ENCODE assay signal across 17 mouse cellular contexts in genomic region chr1:150743097-150743843, GRCm38 (mm10).
DNase-seq lines count a peak whose midpoint lies in the region; ATAC-seq and TF ChIP-seq lines count a peak whose summit lies in the region.
"Had no signal": no experiment of that assay in that cellular context is flagged by ENCODE, and none has a peak within 500 bp of the region (broad histone marks: within the 10 kb centered on the region; RNA-seq: fewer than 3 reads in every experiment).

No protein-coding gene starts in this region.

- H3K4me2 ChIP-seq in kidney, embryonic 14.5 days (replicated peaks; ENCODE audit: low read depth, low read length) = no peak overlapping the region
- H3K4me2 ChIP-seq in midbrain, embryonic 12.5 days (replicated peaks) = no peak overlapping the region
- H3K4me2 ChIP-seq in midbrain, embryonic 14.5 days (ENCODE audit: low read length) = no peak overlapping the region
- no peak overlapping the region for H3K4me2 ChIP-seq in embryonic facial prominence, embryonic 15.5 days (replicated peaks)
- no peak overlapping the region for H3K4me2 ChIP-seq in limb, embryonic 13.5 days (replicated peaks)
- H3K4me2 ChIP-seq: hindbrain, embryonic 14.5 days; lung, embryonic 15.5 days had no signal

- ATAC-seq in kidney, embryonic 14.5 days (ENCODE audit: low FRiP score, low TSS enrichment) = peak; percentile 93
- ATAC-seq in midbrain, embryonic 12.5 days (ENCODE audit: low FRiP score, low read depth) = 0 out of 2 replicates have a peak, but pooled peaks have one; percentile 12
- no peak for ATAC-seq in midbrain, embryonic 14.5 days (ENCODE audit: low FRiP score, low TSS enrichment)
- ATAC-seq in embryonic facial prominence, embryonic 15.5 days (ENCODE audit: insufficient number of reproducible peaks, low FRiP score, low TSS enrichment, low read depth) = no peak
- peak; percentile 80 for ATAC-seq in limb, embryonic 13.5 days (ENCODE audit: low FRiP score, low read depth)

- WGBS in kidney, embryonic 14.5 days = 67% methylated on average over 19 of the region's 19 CpGs
- 53% methylated on average over 19 of the region's 19 CpGs for WGBS in kidney, adult 2 months
- WGBS in midbrain, embryonic 12.5 days = 76% methylated on average over 19 of the region's 19 CpGs
- WGBS in midbrain, embryonic 14.5 days = 77% methylated on average over 19 of the region's 19 CpGs
- 78% methylated on average over 19 of the region's 19 CpGs for WGBS in embryonic facial prominence, embryonic 15.5 days
- 59% methylated on average over 19 of the region's 19 CpGs for WGBS in limb, embryonic 13.5 days
- 88% methylated on average over 19 of the region's 19 CpGs for WGBS in hindbrain, embryonic 10.5 days

- DNase-seq in kidney, adult 2 months = no peak
- DNase-seq in midbrain, embryonic 14.5 days = no peak
- DNase-seq in hindbrain, embryonic 10.5 days (ENCODE audit: low spot score) = no peak
- DNase-seq in right cerebral cortex, postnatal 14 days = no peak
- DNase-seq: adrenal gland, adult 8-10 months; cerebellum, adult 18-20 months; gastrocnemius, postnatal 10 days; right cerebral cortex, adult 18-20 months; spleen, adult 18-20 months; thymus, postnatal 4 days had no signal

- no peak for TF ChIP-seq POLR2A in kidney, adult 2 months (IDR thresholded peaks at IDR 0.05; ENCODE audit: low read depth, low read length)

- no peaks in the 10 kb centered on the region for H3K27me3 ChIP-seq in kidney, embryonic 14.5 days (ENCODE audit: control insufficient read depth, insufficient read depth, low read length)
- no peaks in the 10 kb centered on the region for H3K27me3 ChIP-seq in kidney, adult 2 months (replicated peaks; ENCODE audit: control insufficient read depth, insufficient read depth, low read length)
- no peaks in the 10 kb centered on the region for H3K27me3 ChIP-seq in midbrain, embryonic 12.5 days
- no peaks in the 10 kb centered on the region for H3K27me3 ChIP-seq in midbrain, embryonic 14.5 days (ENCODE audit: control insufficient read depth, insufficient read depth, low read length)
- H3K27me3 ChIP-seq in embryonic facial prominence, embryonic 15.5 days = no peaks in the 10 kb centered on the region
- H3K27me3 ChIP-seq in limb, embryonic 13.5 days = no peaks in the 10 kb centered on the region
- H3K27me3 ChIP-seq in hindbrain, embryonic 10.5 days (ENCODE audit: insufficient read depth, poor library complexity, severe bottlenecking) = no peaks in the 10 kb centered on the region
- H3K27me3 ChIP-seq: lung, embryonic 15.5 days had no signal

- H3K4me1 ChIP-seq in kidney, embryonic 14.5 days (ENCODE audit: control insufficient read depth, insufficient read depth, low read length) = peaks cover 4% of the 10 kb centered on the region; the same call in 1 of the 2 replicates
- H3K4me1 ChIP-seq in kidney, adult 2 months (ENCODE audit: control insufficient read depth, insufficient read depth, low read length) = no peaks in the 10 kb centered on the region
- no peaks in the 10 kb centered on the region for H3K4me1 ChIP-seq in midbrain, embryonic 12.5 days
- H3K4me1 ChIP-seq in midbrain, embryonic 14.5 days (ENCODE audit: control insufficient read depth, insufficient read depth, low read length) = no peaks in the 10 kb centered on the region
- peaks cover 7% of the 10 kb centered on the region; the same call in 1 of the 2 replicates for H3K4me1 ChIP-seq in embryonic facial prominence, embryonic 15.5 days
- H3K4me1 ChIP-seq in limb, embryonic 13.5 days = peaks cover 24% of the 10 kb centered on the region
- no peaks in the 10 kb centered on the region for H3K4me1 ChIP-seq in hindbrain, embryonic 10.5 days (replicated peaks)

- peaks cover 10% of the 10 kb centered on the region; the same call in 1 of the 2 replicates for H3K36me3 ChIP-seq in kidney, embryonic 14.5 days (ENCODE audit: control insufficient read depth, insufficient read depth, low read length)
- no peaks in the 10 kb centered on the region for H3K36me3 ChIP-seq in kidney, adult 2 months (ENCODE audit: control insufficient read depth, insufficient read depth, low read length)
- H3K36me3 ChIP-seq in midbrain, embryonic 12.5 days = no peaks in the 10 kb centered on the region
- no peaks in the 10 kb centered on the region for H3K36me3 ChIP-seq in midbrain, embryonic 14.5 days (ENCODE audit: control insufficient read depth, insufficient read depth, low read length)
- H3K36me3 ChIP-seq in embryonic facial prominence, embryonic 15.5 days = 0 out of 2 replicates have a peak, but pooled peaks cover 3% of the 10 kb centered on the region
- H3K36me3 ChIP-seq in limb, embryonic 13.5 days = peaks cover 32% of the 10 kb centered on the region
- no peaks in the 10 kb centered on the region for H3K36me3 ChIP-seq in hindbrain, embryonic 10.5 days
- H3K36me3 ChIP-seq: lung, embryonic 15.5 days had no signal

- no peak overlapping the region for H3K9ac ChIP-seq in kidney, embryonic 14.5 days (ENCODE audit: low read depth, low read length)
- no peak overlapping the region for H3K9ac ChIP-seq in midbrain, embryonic 12.5 days (replicated peaks)
- H3K9ac ChIP-seq in midbrain, embryonic 14.5 days (replicated peaks; ENCODE audit: low read length) = no peak overlapping the region
- H3K9ac ChIP-seq in embryonic facial prominence, embryonic 15.5 days = no peak overlapping the region
- 0 out of 2 replicates have a peak overlapping the region, but pooled peaks have one; percentile 9 for H3K9ac ChIP-seq in limb, embryonic 13.5 days
- H3K9ac ChIP-seq: hindbrain, embryonic 14.5 days; lung, embryonic 15.5 days had no signal

- no peak overlapping the region for H3K4me3 ChIP-seq in kidney, embryonic 14.5 days (ENCODE audit: low read length)
- no peak overlapping the region for H3K4me3 ChIP-seq in kidney, adult 2 months (ENCODE audit: insufficient read depth, low read depth, low read length)
- H3K4me3 ChIP-seq in midbrain, embryonic 12.5 days = no peak overlapping the region
- H3K4me3 ChIP-seq in midbrain, embryonic 14.5 days (replicated peaks; ENCODE audit: low read depth, low read length) = no peak overlapping the region
- H3K4me3 ChIP-seq in embryonic facial prominence, embryonic 15.5 days (replicated peaks) = no peak overlapping the region
- no peak overlapping the region for H3K4me3 ChIP-seq in limb, embryonic 13.5 days
- H3K4me3 ChIP-seq in hindbrain, embryonic 10.5 days = no peak overlapping the region
- H3K4me3 ChIP-seq: lung, embryonic 15.5 days; myocyte had no signal

- peak overlapping the region; percentile 33; the same call in 1 of the 2 replicates for H3K27ac ChIP-seq in kidney, embryonic 14.5 days (ENCODE audit: low read depth, low read length)
- no peak overlapping the region for H3K27ac ChIP-seq in kidney, adult 2 months (ENCODE audit: insufficient read depth, low read depth, low read length)
- H3K27ac ChIP-seq in midbrain, embryonic 12.5 days (replicated peaks) = no peak overlapping the region
- no peak overlapping the region for H3K27ac ChIP-seq in midbrain, embryonic 14.5 days (replicated peaks; ENCODE audit: low read depth, low read length)
- peak overlapping the region; percentile 22; the same call in 1 of the 2 replicates for H3K27ac ChIP-seq in embryonic facial prominence, embryonic 15.5 days (replicated peaks)
- H3K27ac ChIP-seq in limb, embryonic 13.5 days = peak overlapping the region; percentile 58; the same call in 1 of the 2 replicates
- no peak overlapping the region for H3K27ac ChIP-seq in hindbrain, embryonic 10.5 days
- H3K27ac ChIP-seq: hindbrain, embryonic 14.5 days; lung, embryonic 15.5 days had no signal

- no peak for TF ChIP-seq CTCF in kidney, adult 2 months (conservative IDR thresholded peaks at IDR 0.05; ENCODE audit: insufficient read depth, insufficient read length, low read depth, low read length)

- no peaks in the 10 kb centered on the region for H3K9me3 ChIP-seq in kidney, embryonic 14.5 days (ENCODE audit: control insufficient read depth, low read length)
- H3K9me3 ChIP-seq in midbrain, embryonic 12.5 days = no peaks in the 10 kb centered on the region
- no peaks in the 10 kb centered on the region for H3K9me3 ChIP-seq in midbrain, embryonic 14.5 days (ENCODE audit: control insufficient read depth, low read length)
- no peaks in the 10 kb centered on the region for H3K9me3 ChIP-seq in embryonic facial prominence, embryonic 15.5 days (replicated peaks)
- H3K9me3 ChIP-seq in limb, embryonic 13.5 days = no peaks in the 10 kb centered on the region
- no peaks in the 10 kb centered on the region for H3K9me3 ChIP-seq in hindbrain, embryonic 10.5 days
- H3K9me3 ChIP-seq: lung, embryonic 15.5 days had no signal

Comparison
In these comparisons a context has a peak if more than half of its experiments do, and no peak if none do; other contexts are left out.
1. ATAC-seq: peak in kidney, embryonic 14.5 days (single experiment), midbrain, embryonic 12.5 days (single experiment) and limb, embryonic 13.5 days (single experiment); none in midbrain, embryonic 14.5 days (single experiment) and embryonic facial prominence, embryonic 15.5 days (single experiment).
2. H3K27ac ChIP-seq: peak in kidney, embryonic 14.5 days (single experiment), embryonic facial prominence, embryonic 15.5 days (single experiment) and limb, embryonic 13.5 days (single experiment); none in kidney, adult 2 months (single experiment), midbrain, embryonic 12.5 days (single experiment), midbrain, embryonic 14.5 days (single experiment) and hindbrain, embryonic 10.5 days (single experiment).